Mouse (Mus musculus) small intestine, adult 2 months (tissue): Measurements from ENCODE around the gene Itprip.

Experiments
- CTCF ChIP-seq: fragments of 200-500 bp; IDR thresholded peaks from 2 replicates; pipeline ENCODE4 v1.5.1; 2012; ENCODE audit warnings: low read depth, mild to moderate bottlenecking, control low read depth, inconsistent platforms, low read length, moderate library complexity, mixed read lengths; ENCODE audit not compliant: insufficient replicate concordance, insufficient read length; ENCODE audit errors: extremely low read depth
- POLR2A ChIP-seq: fragments of 200-500 bp; IDR thresholded peaks from 2 replicates; pipeline ENCODE4 v1.6.1; 2012; ENCODE audit warnings: low read depth, mild to moderate bottlenecking, control low read depth, inconsistent platforms, low read length, moderate library complexity

DNA sequence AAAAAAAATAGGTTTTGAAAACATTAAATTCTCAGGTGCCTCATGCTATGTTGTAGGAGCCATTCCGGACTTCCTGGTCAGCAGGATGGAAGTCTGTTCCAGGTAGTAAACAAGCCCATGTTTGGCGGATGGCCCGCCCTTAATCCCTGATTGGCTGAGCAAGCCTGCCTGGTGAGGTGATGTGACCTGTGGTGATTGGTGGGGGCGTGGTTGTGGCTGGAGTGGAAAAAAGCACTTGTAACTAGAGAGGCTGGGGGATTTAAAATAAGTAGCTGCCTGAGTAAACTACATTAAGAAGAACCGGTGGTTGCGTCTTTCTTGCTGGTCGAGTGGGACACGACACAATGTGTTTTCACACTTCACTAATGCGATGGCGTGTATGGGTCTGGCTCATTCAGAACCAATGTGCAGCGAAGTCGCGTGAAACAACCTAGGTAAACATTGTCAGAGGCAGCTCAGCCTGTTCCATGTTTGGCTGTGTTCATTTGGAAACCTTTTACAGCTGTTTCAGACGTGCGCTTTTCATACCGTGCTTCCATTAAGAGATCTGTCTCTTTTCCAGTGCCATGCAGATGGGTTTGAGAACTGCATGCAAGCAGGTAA lies 15.6 kb upstream of the Itprip start:
- TF ChIP-seq POLR2A (no peak), CTCF (no peak)
